Comparison of ENCODE assay signal across 17 mouse cellular contexts in the genomic region with DNA sequence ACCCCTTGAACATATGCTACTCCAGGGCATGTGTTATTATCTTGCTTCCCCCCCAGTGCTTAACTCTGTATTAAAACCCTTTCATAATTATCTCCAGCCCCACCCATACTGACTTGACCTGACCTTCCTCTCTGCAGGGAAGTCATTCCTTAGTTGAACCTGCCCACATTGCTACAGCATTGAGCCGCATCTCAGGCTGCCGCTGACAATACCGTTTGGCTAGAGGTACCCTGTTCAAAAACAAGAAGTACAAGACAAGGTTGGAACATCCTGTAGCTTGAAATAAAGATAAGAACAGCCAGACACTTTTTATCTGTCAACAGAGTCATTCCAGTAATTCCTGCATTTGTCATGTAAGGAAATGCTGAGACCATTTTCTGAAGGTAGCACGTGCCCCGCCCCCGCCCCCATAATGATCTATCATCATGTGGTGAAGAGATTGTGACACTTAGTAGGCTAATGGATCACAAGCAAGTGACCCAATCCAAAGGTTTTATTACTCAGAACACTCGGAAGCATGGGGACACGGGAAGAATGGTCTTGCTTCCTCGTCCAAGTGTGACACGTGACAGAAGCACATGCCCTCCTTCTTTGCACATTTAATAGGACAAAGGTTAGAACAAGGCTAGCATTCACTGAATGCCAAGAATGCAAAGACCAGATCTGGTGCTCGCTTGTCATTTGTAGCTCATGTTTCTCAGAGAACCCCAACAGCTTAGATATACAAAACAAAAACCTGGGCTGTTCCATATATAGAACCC. TPM values are rescaled to one million over a fixed set of nuclear protein-coding genes. Genes with fewer than 3 reads are reported as not detected.
DNase-seq lines count a peak whose midpoint lies in the region; ATAC-seq and TF ChIP-seq lines count a peak whose summit lies in the region.
"Had no signal": no experiment of that assay in that cellular context is flagged by ENCODE, and none has a peak within 500 bp of the region (broad histone marks: within the 10 kb centered on the region; RNA-seq: fewer than 3 reads in every experiment).

No protein-coding gene starts in this region.

- TF ChIP-seq EP300 in heart, adult 2 months (IDR thresholded peaks at IDR 0.05; ENCODE audit: insufficient read depth, low read depth, low read length), result peak; percentile 59; the same call in 1 of the 2 replicates

- H3K4me3 ChIP-seq in heart, adult 2 months, result no peak overlapping the region
- H3K4me3 ChIP-seq in testis, adult 2 months (ENCODE audit: control insufficient read depth, low read depth, low read length), result no peak overlapping the region
- no peak overlapping the region for H3K4me3 ChIP-seq in intestine, embryonic 15.5 days (replicated peaks)
- H3K4me3 ChIP-seq in midbrain, embryonic 16.5 days (ENCODE audit: low read depth, low read length), result no peak overlapping the region
- H3K4me3 ChIP-seq: embryonic facial prominence, embryonic 13.5 days; liver, embryonic 12.5 days had no signal

- DNase-seq in heart, adult 2 months, result peak in 1 of 2 experiments; percentile 34
- no peak for DNase-seq in heart, postnatal 14 days
- no peak for DNase-seq in testis, postnatal 14 days (ENCODE audit: low spot score)
- DNase-seq in thymus, postnatal 25 days, result no peak
- DNase-seq in left cerebral cortex, adult 8-10 months (ENCODE audit: low spot score in 2 of 2), result no peak
- DNase-seq: adrenal gland, postnatal 25 days; cerebellum, postnatal 36 days; layer of hippocampus, adult 9-11 months; midbrain, embryonic 14.5 days; thymus, postnatal 36 days had no signal

- no peak overlapping the region for H3K9ac ChIP-seq in heart, adult 2 months (ENCODE audit: low read depth, low read length)
- no peak overlapping the region for H3K9ac ChIP-seq in intestine, embryonic 15.5 days
- no peak overlapping the region for H3K9ac ChIP-seq in midbrain, embryonic 16.5 days (ENCODE audit: low read depth, low read length)
- H3K9ac ChIP-seq: embryonic facial prominence, embryonic 13.5 days; liver, embryonic 12.5 days had no signal

- no peaks in the 10 kb centered on the region for H3K79me2 ChIP-seq in heart, adult 2 months (replicated peaks; ENCODE audit: control insufficient read depth, insufficient read depth, low read length)

- peak; percentile 65 for ATAC-seq in intestine, embryonic 15.5 days
- ATAC-seq in midbrain, embryonic 16.5 days, result no peak
- ATAC-seq: hindbrain, postnatal 0 days; liver, embryonic 12.5 days had no signal

- H3K27ac ChIP-seq in heart, adult 2 months, result peak overlapping the region; percentile 79
- H3K27ac ChIP-seq in testis, adult 2 months (ENCODE audit: control insufficient read depth, insufficient read depth, low read depth, low read length), result peak overlapping the region; percentile 49; the same call in 1 of the 2 replicates
- no peak overlapping the region for H3K27ac ChIP-seq in intestine, embryonic 15.5 days
- H3K27ac ChIP-seq in midbrain, embryonic 16.5 days (ENCODE audit: low read length), result no peak overlapping the region
- H3K27ac ChIP-seq: embryonic facial prominence, embryonic 13.5 days; hindbrain, postnatal 0 days; liver, embryonic 12.5 days; macrophage had no signal

- H3K4me1 ChIP-seq in heart, adult 2 months (ENCODE audit: control insufficient read depth, insufficient read depth, low read length), result peaks cover 10% of the 10 kb centered on the region
- no peaks in the 10 kb centered on the region; the same call in 1 of the 2 replicates for H3K4me1 ChIP-seq in testis, adult 2 months (ENCODE audit: control insufficient read depth, insufficient read depth, low read length)
- H3K4me1 ChIP-seq in intestine, embryonic 15.5 days (replicated peaks), result no peaks in the 10 kb centered on the region
- H3K4me1 ChIP-seq in midbrain, embryonic 16.5 days (ENCODE audit: control insufficient read depth, insufficient read depth, low read length), result no peaks in the 10 kb centered on the region
- H3K4me1 ChIP-seq: liver, embryonic 12.5 days had no signal

- intact Hi-C loops in heart, adult 2 months (cut with DNase I), result loop anchor here (5.0 kb wide), 1 partner anchor 43 kb away; no protein-coding TSS in a partner anchor
- intact Hi-C loops in heart, postnatal 14 days (cut with DNase I), result loop anchor here (5.0 kb wide), 1 partner anchor 43 kb away; no protein-coding TSS in a partner anchor

- H3K9me3 ChIP-seq in intestine, embryonic 15.5 days, result no peaks in the 10 kb centered on the region
- H3K9me3 ChIP-seq in midbrain, embryonic 16.5 days (replicated peaks; ENCODE audit: control insufficient read depth, low read length, poor library complexity, severe bottlenecking), result no peaks in the 10 kb centered on the region
- H3K9me3 ChIP-seq: embryonic facial prominence, embryonic 13.5 days; liver, embryonic 12.5 days had no signal

- no peak for TF ChIP-seq CTCF in heart, adult 2 months (IDR thresholded peaks at IDR 0.05)
- TF ChIP-seq CTCF in testis, adult 2 months (IDR thresholded peaks at IDR 0.05; ENCODE audit: control insufficient read depth, insufficient read depth, insufficient replicate concordance, low read depth, low read length), result no peak

- no peak for TF ChIP-seq POLR2A in heart, adult 2 months (IDR thresholded peaks at IDR 0.05; ENCODE audit: insufficient read depth, low read depth, low read length)
- TF ChIP-seq POLR2A in testis, adult 2 months (IDR thresholded peaks at IDR 0.05; ENCODE audit: control insufficient read depth, low read depth, low read length), result no peak

- H3K4me2 ChIP-seq in intestine, embryonic 15.5 days (replicated peaks), result no peak overlapping the region
- H3K4me2 ChIP-seq in midbrain, embryonic 16.5 days (ENCODE audit: low read length), result no peak overlapping the region
- H3K4me2 ChIP-seq: embryonic facial prominence, embryonic 13.5 days; liver, embryonic 12.5 days had no signal

- H3K27me3 ChIP-seq in heart, adult 2 months (ENCODE audit: control insufficient read depth, insufficient read depth, low read length), result no peaks in the 10 kb centered on the region
- no peaks in the 10 kb centered on the region for H3K27me3 ChIP-seq in testis, adult 2 months (ENCODE audit: control insufficient read depth, insufficient read depth, low read length)
- no peaks in the 10 kb centered on the region for H3K27me3 ChIP-seq in intestine, embryonic 15.5 days (replicated peaks)
- H3K27me3 ChIP-seq in midbrain, embryonic 16.5 days (ENCODE audit: control insufficient read depth, insufficient read depth, low read depth, low read length), result no peaks in the 10 kb centered on the region
- H3K27me3 ChIP-seq: embryonic facial prominence, embryonic 13.5 days; liver, embryonic 12.5 days had no signal

- peaks cover 12% of the 10 kb centered on the region for H3K36me3 ChIP-seq in heart, adult 2 months (ENCODE audit: control insufficient read depth, insufficient read depth, low read length)
- no peaks in the 10 kb centered on the region for H3K36me3 ChIP-seq in testis, adult 2 months (ENCODE audit: control insufficient read depth, insufficient read depth, low read length)
- H3K36me3 ChIP-seq in intestine, embryonic 15.5 days, result no peaks in the 10 kb centered on the region
- no peaks in the 10 kb centered on the region for H3K36me3 ChIP-seq in midbrain, embryonic 16.5 days (ENCODE audit: control insufficient read depth, insufficient read depth, low read length)
- H3K36me3 ChIP-seq: embryonic facial prominence, embryonic 13.5 days; liver, embryonic 12.5 days had no signal

- 26% methylated on average over 11 of the region's 11 CpGs for WGBS in heart, adult 2 months
- 77% methylated on average over 11 of the region's 11 CpGs for WGBS in intestine, embryonic 15.5 days
- 89% methylated on average over 11 of the region's 11 CpGs for WGBS in midbrain, embryonic 16.5 days

RNA-seq across cellular contexts. Expression of gene N6amt1, which starts 48.6 kb away (rescaled TPM):
- 10 to 100 TPM; 16.8 to 19.0 TPM for total RNA-seq in heart, adult 2 months (2021)
- 9.8 and 14.1 TPM in 2 replicates for polyA plus RNA-seq in heart, adult 2 months (2012; rRNA removed)
- 10 to 100 TPM; 16.3 to 17.5 TPM for total RNA-seq in heart, postnatal 14 days (2021)
- 3.0 and 3.6 TPM in 2 replicates for polyA plus RNA-seq in testis, adult 2 months (2012; rRNA removed)
- 20.0 and 22.5 TPM in 2 replicates for polyA plus RNA-seq in intestine, embryonic 15.5 days (2015; fragmentation: Nextera tagmentation; extraction: Ambion mirVana)
- polyA plus RNA-seq in midbrain, embryonic 16.5 days (2015; fragmentation: Nextera tagmentation; extraction: Ambion mirVana), result 18.2 and 18.8 TPM in 2 replicates
- total RNA-seq in left cerebral cortex, adult 8-10 months (2022), result 10 to 100 TPM; 16.4 to 17.3 (median 16.9) TPM

Comparison
In these comparisons a context has a peak if more than half of its experiments do, and no peak if none do; other contexts are left out.
1. H3K27ac ChIP-seq: peak in heart, adult 2 months (single experiment) and testis, adult 2 months (single experiment); none in intestine, embryonic 15.5 days (single experiment) and midbrain, embryonic 16.5 days (single experiment).